Mouse (Mus musculus) layer of hippocampus, postnatal 14 days (tissue): ENCODE results near the gene Flnc. TPM values are rescaled to one million over a fixed set of nuclear protein-coding genes. Genes with fewer than 3 reads are reported as not detected.

ENCODE experiments used
- DNase-seq, 2 experiments: peaks; one replicate each; pipeline ENCODE4 v3.0.0; 2021 to 2022; ENCODE audit warnings: low spot score in 2 of 2, mixed read lengths in 1 of 2
- microRNA-seq, 2 experiments: library from miRNA; unstranded; fragments of <30 nt; microRNA quantifications; one replicate each; pipeline ENCODE4 v1.2.0; 2021
- total RNA-seq, 2 experiments: library from RNA; stranded (reverse); gene quantifications; 2 replicates each; pipeline ENCODE4 v1.2.3; 2021

Gene Flnc
- total RNA-seq, 2 experiments from 2014 or later, result 1.8 to 3.2 TPM

DNA sequence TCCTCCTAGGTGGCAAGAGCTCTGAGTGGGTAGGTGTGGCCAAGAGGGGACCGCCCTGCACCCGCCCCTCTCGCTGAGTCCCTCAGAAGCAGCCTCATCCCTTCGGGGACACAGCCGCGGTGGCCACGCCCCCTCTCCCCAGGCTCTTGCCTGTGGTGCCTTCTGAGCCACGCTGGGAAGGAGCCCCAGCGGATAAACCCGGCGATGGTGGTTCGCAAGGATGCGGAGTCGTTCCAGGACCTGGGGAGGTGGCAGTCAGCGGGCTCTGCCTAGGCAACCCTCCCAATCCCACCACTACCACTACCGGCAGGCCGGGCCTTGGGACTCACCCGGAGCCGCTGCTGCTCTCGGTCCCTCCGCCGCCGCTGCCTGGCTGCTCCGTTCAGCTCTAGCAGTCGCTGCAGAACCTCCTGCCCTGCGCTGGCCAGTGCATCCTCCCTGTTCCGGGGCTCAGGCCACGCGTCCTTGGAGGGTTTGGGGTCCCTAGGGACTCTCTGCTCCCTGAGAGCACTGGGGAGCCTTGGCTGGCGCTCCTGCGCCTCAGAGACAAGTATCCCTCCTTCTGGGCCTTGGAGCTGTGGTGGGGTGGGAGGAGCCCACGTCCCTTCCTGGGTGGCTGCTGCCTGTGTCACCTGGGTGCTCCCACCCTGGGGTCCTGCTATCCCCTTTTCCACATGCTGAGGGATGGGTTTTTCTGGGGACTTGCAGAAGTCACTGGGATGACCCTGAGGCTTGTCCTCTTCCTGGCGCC is 41.1 kb downstream of the Flnc start:
- peak; percentile 41 to 64 for DNase-seq

DNA sequence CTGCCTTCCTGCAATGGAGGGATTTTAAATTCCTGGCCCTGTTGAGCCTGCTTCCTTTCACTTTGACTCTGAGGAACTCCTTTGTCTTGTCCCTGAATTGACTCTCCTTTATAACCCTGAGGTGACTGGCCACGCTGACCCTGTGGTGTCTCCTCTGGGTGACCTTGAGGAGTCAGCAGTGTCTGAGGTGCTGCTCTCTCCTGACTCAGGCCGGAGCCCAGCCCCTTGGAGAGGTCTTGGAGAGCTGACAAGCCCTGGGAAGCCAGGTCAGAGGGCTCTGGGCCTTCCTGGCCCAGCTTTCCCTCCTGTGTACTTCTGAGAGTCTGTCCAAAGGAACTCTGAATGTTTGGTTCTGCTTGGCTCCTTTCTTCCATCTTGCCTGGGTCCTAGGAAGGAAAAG is 41.7 kb downstream of the Flnc start:
- no peak for DNase-seq

DNA sequence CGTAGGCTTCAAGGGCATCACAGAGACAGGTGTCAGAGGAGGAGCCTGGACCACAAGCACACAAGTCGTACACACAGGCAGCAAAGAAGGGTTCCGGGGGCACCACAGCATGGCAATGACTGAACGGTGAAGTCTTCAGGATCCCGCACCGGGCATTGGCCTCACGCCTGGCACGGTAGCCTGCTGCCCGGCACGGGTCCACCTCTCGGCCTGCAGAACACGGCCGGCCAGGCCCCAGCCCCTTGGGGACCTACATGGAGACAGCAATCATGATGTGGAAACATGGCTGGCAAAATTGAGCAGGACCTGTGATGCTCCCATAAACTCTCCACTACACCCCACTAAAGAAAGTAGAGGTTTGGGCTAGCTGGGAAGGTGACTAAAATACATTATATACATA is 49.6 kb downstream of the Flnc start:
- no peak for DNase-seq

DNA sequence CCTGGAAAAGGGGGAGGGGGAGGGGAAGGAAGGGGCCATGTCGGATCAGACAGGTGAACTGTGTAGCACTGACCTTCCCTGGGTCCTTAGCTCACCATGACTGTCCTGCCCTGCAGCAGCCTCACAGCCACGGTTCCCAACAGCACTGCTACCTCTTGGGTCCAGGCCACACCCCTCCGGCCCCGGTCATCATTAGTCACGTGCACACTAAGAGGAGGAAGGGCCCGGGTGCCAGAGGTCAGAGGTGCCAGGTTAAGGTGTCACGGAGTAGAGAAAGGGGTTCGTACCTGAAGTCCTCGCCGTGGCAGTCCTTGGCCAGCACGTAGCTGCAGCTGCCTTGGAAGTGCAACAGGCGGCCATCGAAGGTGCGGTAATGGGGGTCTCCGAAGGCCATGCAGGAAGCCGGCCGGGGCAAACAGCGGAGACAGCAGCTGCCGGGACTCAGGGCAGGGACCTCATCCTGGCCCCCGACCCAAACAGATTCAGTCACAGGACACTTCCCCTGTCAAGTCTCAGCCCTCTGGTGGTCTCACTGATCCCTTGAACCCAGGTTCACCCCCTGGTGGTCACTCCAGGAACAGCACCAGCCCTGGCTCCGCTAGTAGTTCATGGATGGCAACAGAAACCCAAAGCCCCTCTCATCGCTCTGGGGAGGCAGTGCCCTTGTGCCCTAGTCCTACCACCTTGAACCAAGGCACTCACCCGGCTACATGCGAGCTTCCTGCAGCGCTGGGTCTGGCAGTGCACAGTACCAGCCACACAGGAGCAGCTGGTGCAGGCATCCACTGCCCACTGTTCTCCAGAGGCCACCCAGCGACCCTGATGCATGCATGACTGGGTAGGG is 51.9 kb downstream of the Flnc start:
- DNase-seq, result peak; percentile 54 to 57

DNA sequence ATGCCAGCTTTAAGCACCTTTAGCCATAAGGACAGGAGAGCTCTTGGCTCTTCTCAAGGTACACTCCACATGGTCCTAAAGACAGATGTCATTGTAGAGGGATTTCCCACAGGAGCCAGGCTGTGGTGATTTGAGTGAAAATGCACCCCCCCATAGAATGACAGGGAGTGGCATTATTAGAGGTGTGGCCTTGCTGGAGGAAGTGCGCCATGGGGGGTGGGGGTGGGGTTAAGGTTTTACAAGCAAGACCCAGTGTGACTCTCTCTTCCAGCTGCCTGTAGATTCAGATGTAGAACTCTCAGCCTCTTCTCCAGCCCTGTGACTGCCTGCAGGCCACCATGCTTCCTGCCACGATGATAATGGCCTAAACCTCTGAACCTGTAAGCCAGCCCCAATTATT is 52.9 kb downstream of the Flnc start:
- no peak for DNase-seq

DNA sequence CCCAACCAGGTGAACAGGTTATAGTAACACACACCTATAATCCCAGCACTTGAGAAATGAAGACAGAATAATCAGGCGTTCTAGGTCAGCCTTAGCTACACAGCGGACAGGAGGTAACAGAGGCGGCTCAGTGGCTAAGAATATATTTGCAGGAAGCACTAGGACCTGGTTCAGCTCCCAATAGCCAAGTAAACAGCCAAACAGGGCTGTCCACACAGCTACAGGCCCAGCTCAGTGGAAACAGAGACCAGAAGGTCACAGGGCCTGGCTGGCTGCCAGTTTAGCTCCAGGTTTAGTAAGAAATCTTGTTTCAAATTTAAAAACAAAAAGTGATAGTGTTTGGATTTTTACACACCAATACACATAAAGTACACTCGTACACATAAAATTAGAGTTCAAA is 61.0 kb downstream of the Flnc start:
- no peak for DNase-seq

DNA sequence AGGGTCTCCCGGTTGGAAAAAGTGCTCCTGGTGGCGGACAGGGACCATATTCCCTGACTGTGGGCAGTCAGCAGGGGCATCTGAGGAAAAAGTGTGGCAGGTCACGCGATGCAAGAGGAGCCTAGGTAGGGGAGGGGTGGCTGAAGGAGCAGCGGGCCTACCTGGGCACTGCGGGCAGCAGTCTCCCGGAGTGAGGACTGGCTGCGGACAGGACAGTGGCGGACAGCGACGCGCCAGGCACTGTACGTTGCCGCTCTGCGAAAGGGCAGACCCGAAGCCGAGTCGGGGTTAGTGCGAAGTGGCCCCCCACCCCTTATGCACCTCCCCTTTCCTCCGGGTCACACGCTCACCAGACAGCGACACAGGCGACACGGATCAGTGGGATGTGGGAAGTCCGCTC is 63.2 kb downstream of the Flnc start:
- no peak for DNase-seq

DNA sequence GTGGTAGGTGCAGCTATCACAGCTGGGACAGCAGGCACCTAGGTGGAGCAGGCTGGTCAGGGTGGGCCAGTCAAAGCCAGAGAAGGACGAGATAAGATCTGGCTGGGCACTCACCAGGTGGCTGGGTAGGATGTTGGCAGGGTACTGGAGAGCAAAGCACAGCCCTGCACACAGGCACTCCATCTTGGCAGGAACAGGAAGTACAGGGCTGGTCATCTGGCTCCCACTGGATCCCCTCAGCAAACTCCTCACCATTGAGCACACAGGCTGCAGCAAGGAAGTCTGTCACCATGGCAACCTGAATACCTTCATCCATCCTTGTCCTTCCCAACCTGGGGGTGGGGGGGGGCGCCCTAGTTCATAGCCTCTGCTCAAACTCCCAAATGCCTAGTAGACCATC is 64.7 kb downstream of the Flnc start:
- no peak for DNase-seq

DNA sequence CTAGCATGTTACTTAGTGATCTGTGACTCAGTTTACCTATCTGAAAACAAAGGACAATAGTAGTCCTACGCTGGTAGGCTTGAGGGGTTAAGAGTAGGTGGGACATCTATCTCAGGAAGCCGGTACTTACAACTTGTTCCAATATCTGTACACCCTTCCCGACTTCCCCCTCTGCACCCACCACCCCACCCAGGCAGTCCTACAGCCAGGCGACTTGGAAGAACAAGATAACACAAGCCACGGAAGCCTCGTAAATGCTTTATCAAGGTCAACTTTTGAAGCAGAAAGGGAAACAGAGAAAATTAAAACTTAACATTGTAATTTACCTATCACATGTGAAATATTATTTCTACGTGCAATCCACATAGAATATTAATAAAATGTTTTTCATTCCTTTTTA is 67.1 kb downstream of the Flnc start:
- DNase-seq, result no peak

DNA sequence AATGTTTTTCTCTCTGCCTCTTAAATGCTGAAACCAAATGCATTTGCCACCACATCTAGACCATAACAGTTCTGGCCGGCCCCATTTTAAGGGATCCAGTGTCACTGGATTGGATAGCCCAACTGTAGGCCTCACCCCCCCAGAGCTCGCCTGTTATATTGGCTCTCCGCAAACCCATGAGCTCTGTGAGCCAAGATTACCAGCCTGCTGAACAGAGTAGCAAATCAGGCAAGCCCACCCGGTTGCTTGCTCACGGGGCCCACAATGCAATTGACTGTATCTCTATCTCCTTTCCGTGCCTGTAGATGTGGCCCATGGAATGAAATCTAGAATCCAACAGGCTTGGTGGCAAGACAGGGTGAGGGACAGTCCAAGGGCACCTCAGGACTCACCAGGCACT is 67.8 kb downstream of the Flnc start:
- DNase-seq, result no peak

DNA sequence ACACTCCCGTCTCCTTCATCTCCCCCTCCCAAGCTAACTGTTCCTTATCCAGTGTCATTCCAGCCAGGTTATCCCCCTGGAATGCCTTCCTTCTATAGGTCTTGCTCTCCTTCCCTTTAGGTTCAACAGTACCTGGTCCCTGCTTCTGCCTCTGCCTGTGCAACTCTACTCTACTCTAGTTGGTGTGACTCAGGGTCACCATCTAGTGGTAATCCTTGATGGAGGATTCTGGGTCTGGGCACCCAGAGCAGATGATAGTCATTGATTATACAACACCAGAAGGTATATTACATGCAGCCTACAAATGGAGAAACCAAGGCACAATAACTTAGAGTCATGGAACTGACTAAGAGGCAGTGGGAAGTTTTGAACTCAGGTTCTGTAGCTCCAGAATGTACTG is 68.5 kb downstream of the Flnc start:
- DNase-seq, result no peak

DNA sequence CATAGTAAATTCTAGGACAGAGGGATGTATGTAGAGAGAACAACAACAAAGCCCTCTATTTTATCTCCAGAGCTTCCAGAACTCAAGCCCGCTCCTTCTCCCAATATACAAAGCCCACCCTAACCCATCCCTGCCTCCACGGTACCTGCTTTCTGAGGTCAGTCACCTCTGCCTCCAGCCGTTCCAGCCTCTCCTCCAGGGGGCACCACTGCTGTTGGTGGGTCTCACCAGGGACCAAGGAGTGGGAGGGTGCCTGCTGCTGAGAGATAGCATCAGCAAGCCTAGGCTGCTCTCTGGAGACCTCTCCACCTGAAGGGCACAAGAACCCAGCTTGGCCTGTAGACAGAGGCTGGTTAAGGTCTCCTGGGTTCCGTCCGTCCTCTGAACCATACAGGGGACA is 72.4 kb downstream of the Flnc start:
- DNase-seq, result no peak

DNA sequence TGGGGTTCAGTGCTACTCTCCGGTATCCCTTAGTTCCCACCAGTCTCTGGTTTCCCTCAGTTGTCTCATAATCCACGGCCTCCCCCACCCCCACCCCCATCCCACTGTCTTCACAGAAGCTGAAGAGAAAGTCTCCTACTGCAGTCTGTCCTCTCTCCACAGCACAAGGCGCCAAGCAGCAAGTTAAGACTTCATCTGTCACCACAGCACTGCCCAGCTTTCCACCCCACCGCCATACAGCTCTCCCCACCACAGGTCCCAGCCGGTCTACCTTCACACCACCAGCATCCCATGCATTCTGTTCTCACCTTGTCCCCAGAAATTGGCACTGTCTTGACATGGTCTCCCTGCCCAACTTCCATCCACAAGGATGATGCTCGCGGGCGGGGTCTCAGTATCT is 73.8 kb downstream of the Flnc start:
- no peak for DNase-seq

DNA sequence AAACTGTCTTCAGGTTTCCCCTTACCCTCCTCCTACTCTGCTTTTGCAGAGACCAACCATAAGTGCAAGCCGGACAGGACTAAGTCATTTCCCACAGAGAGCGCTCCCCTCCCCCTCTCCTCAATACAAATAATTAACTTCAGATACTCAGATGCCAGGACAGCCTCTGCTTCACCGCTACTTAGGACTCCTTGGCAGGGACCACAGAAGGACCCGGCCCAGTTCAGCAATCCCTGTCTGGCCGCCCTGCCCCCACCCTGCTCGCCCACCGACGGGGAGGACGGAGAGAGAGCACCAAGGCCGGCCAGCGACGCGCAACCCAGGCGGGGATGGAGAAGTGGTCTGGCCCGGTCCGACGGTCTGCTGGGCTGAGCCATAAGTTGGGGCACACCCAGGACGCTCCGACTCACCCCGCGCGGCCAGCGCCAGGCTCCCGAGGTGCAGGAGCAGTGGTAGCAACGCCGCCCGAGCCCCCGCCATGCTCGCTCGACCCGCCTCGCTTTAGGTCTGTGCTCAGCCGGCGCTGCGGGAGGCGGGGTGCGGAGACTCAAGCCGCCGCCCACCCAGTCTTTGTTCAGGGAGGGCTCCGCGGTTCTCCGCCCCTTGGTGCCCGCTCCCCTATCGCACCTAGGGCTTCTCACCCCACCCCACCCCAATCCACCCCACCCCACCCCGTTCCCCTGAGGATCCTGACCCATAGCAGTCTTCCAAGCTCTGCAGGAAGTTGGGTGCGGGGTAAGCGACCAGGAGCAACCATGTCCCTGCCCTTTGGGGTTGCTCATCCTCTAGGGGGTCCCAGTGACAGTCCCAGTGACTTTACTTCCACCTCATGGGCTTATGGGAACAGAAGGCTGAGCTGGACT is 74.6 kb downstream of the Flnc start, which contains the start of gene Kcp:
Kcp (minus strand) TSS at position 506 of the 863 bp plus-strand sequence.
- no peak for DNase-seq

DNA sequence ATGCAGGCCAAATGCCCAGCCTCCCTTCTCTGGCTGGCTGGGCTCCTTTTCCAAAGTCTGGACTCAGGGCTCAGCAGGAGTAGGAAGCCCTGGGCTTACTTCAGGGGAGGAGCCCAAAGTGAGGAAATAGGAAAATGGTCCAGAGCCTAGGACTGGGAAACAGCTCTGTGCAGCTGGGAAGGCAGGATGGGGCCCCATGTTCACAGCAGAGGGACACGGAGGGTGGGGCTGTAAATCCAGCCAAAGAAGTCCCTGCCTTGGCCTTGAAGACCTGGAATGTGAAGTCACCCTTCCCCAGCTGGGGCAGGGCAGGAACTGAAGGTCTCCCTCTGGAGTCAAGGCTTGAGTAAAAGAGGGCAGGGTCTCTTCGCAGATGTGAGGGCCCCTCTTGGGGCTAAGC is 76.0 kb downstream of the Flnc start:
- no peak for DNase-seq

Small RNAs within 50 kb of the gene (microRNA-seq; reads per million reads assigned to microRNA genes)
- gene Gm26220, result 0.28 to 0.45 reads per million in 2 experiments
- 0 reads per million in 2 experiments for gene Gm44354

Other genes with a start within 250 kb of the Flnc start
- 10 to 100 TPM; 59.5 to 62.0 TPM for gene Impdh1, start 216.9 kb upstream of the Flnc start, total RNA-seq
- gene Hilpda, start 160.8 kb upstream of the Flnc start, total RNA-seq, result 1 to 10 TPM; 5.9 to 6.4 TPM
- gene Fam71f2, start 153.7 kb upstream of the Flnc start, total RNA-seq, result under 1 TPM in 1 of 2 experiments, not detected in 1; 0.43 TPM
- not detected for gene Fam71f1, start 114.1 kb upstream of the Flnc start, total RNA-seq
- gene Calu, start 85.2 kb upstream of the Flnc start, total RNA-seq, result 10 to 100 TPM; 89.6 to 95.9 TPM
- under 1 TPM; 0.26 to 0.35 TPM for gene Opn1sw, start 44.8 kb upstream of the Flnc start, total RNA-seq
- 10 to 100 TPM; 60.0 to 66.7 TPM for gene Ccdc136, start 36.9 kb upstream of the Flnc start, total RNA-seq
- gene Atp6v1f, start 34.5 kb downstream of the Flnc start, total RNA-seq, result 100 to 1,000 TPM; 234 to 240 TPM
- gene Atp6v1fnb, start 38.2 kb downstream of the Flnc start, total RNA-seq, result under 1 TPM in 1 of 2 experiments, not detected in 1; 0.85 TPM
- 1 to 10 TPM; 6.8 to 7.5 TPM for gene Kcp, start 74.7 kb downstream of the Flnc start, total RNA-seq
- gene Irf5, start 93.4 kb downstream of the Flnc start, total RNA-seq, result 1 to 10 TPM; 3.5 to 3.7 TPM
- gene Tnpo3, start 176.6 kb downstream of the Flnc start, total RNA-seq, result 10 to 100 TPM; 67.8 to 68.7 TPM